Mouse (Mus musculus): ENCODE measurements around the gene Vmn1r77. TPM values are rescaled to one million over a fixed set of nuclear protein-coding genes. Genes with fewer than 3 reads are reported as not detected.

Gene Vmn1r77
- total RNA-seq (2023) = not detected

GRCm38 (mm10) chr7:12036452-12036851 lies at the start of gene Vmn1r77:
Gene Vmn1r77, plus strand, starts transcription at chr7:12036752.

Other genes starting within 250 kb of the Vmn1r77 start
- gene Vmn1r74, start 202.8 kb upstream of the Vmn1r77 start, total RNA-seq (2023) = not detected
- gene Vmn1r75, start 162.1 kb upstream of the Vmn1r77 start, total RNA-seq (2023) = not detected
- gene Vmn1r76, start 98.5 kb upstream of the Vmn1r77 start, total RNA-seq (2023) = not detected
- gene Vmn1r78, start 113.5 kb downstream of the Vmn1r77 start, total RNA-seq (2023) = not detected
- gene Vmn1r79, start 134.5 kb downstream of the Vmn1r77 start, total RNA-seq (2023) = not detected
- gene Vmn1r80, start 152.5 kb downstream of the Vmn1r77 start, total RNA-seq (2023) = not detected
- under 1 TPM in 1 of 2 experiments, not detected in 1; 0.02 TPM for gene Vmn1r81, start 231.5 kb downstream of the Vmn1r77 start, total RNA-seq (2023)